Mouse (Mus musculus) kidney, embryonic 15.5 days (tissue): Measurements from ENCODE around the gene Cmtm6. TPM values are rescaled to one million over a fixed set of nuclear protein-coding genes. Genes with fewer than 3 reads are reported as not detected.
A peak's percentile ranks its signal among the peaks of the same experiment; 100 is the strongest.

Experiments
- ATAC-seq: fragments of 200-750 bp; cut with Nextera tagmentation; replicated peaks from 2 replicates; pipeline ENCODE4 v1.8.0; 2017; ENCODE audit warnings: moderate TSS enrichment; ENCODE audit not compliant: low FRiP score
- H3K27ac ChIP-seq: fragments of 300-500 bp; sonication (generic); 2 replicates; pipeline ENCODE4 v1.5.1; 2015; ENCODE audit warnings: mild to moderate bottlenecking, inconsistent platforms
- H3K27me3 ChIP-seq: fragments of 300-500 bp; sonication (generic); 2 replicates; pipeline ENCODE4 v1.6.1; 2015; ENCODE audit warnings: inconsistent platforms
- H3K36me3 ChIP-seq: fragments of 300-500 bp; sonication (generic); 2 replicates; pipeline ENCODE4 v1.6.1; 2015; ENCODE audit warnings: inconsistent platforms
- H3K4me1 ChIP-seq: fragments of 300-500 bp; sonication (generic); 2 replicates; pipeline ENCODE4 v1.6.1; 2015; ENCODE audit warnings: inconsistent platforms
- H3K4me2 ChIP-seq: fragments of 300-500 bp; sonication (generic); 2 replicates; pipeline ENCODE4 v1.6.1; 2015; ENCODE audit warnings: moderate library complexity, mild to moderate bottlenecking, inconsistent platforms
- H3K4me3 ChIP-seq: fragments of 300-500 bp; sonication (generic); replicated peaks from 2 replicates; pipeline ENCODE4 v1.5.1; 2015; ENCODE audit warnings: mild to moderate bottlenecking, inconsistent platforms
- H3K9ac ChIP-seq: fragments of 300-500 bp; sonication (generic); 2 replicates; pipeline ENCODE4 v1.6.1; 2015; ENCODE audit warnings: mild to moderate bottlenecking, inconsistent platforms
- H3K9me3 ChIP-seq: fragments of 300-500 bp; sonication (generic); replicated peaks from 2 replicates; pipeline ENCODE4 v1.6.1; 2016; ENCODE audit warnings: inconsistent platforms
- WGBS: fragments of 180-500 bp; shearing (Covaris S2); methylation state at CpG from one replicate; pipeline ENCODE4 v1.1.7; 2015; ENCODE audit warnings: mixed read lengths; 5-methylcytosine and 5-hydroxymethylcytosine counted together
- polyA plus RNA-seq: library from polyadenylated mRNA; unstranded; fragments of >200 nt; fragmentation: Nextera tagmentation; extraction: Ambion mirVana; gene quantifications from 2 replicates; pipeline ENCODE4 v1.2.1, GENCODE M21; 2015

Cmtm6 gene
- polyA plus RNA-seq, 1 experiment from 2014 or later: 56.3 TPM

DNA sequence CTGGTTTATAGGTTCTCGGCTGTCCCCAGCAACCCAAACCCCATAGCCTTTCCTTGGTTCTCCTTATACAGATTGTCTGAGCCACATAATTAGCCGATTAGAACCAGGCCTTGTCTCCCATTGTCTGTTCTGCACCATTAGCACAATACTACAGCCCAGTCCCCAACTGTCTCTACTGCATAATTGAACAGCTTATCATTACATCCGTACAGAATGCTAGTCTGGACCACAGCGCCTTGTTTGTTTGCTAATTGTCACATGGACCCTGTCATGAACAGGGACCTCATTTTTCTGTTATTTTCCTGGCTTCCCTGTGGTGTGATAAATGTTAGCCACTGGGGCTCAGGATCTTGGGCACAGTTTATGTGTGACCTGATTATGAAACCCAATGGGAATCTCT is 29.0 kb downstream of the Cmtm6 start:
- H3K9me3 ChIP-seq: no peaks in the 10 kb centered on the region
- H3K27me3 ChIP-seq: no peaks in the 10 kb centered on the region
- peaks cover 5% of the 10 kb centered on the region for H3K4me1 ChIP-seq
- 88% methylated on average over 4 of the region's 4 CpGs for WGBS
- H3K36me3 ChIP-seq: peaks cover 45% of the 10 kb centered on the region
- H3K27ac ChIP-seq: 0 out of 2 replicates have a peak overlapping the region, but pooled peaks have one; percentile 18
- H3K4me3 ChIP-seq: no peak overlapping the region
- no peak overlapping the region for H3K9ac ChIP-seq
- no peak for ATAC-seq
- H3K4me2 ChIP-seq: no peak overlapping the region

- Histone ChIP-seq H3K36me3 (peaks cover 41% of the 10 kb centered on the region), H3K9me3 (no peaks in the 10 kb centered on the region), H3K4me3 (no peak overlapping the region), H3K4me2 (no peak overlapping the region), H3K4me1 (peaks cover 5% of the 10 kb centered on the region), H3K27ac (no peak overlapping the region), H3K9ac (no peak overlapping the region), H3K27me3 (no peaks in the 10 kb centered on the region)
- WGBS: 90% methylated on average over 5 of the region's 5 CpGs
- no peak for ATAC-seq
These were observed 29.4 kb downstream of the Cmtm6 start for GRCm38 (mm10) chr9:114760353-114760752.

DNA sequence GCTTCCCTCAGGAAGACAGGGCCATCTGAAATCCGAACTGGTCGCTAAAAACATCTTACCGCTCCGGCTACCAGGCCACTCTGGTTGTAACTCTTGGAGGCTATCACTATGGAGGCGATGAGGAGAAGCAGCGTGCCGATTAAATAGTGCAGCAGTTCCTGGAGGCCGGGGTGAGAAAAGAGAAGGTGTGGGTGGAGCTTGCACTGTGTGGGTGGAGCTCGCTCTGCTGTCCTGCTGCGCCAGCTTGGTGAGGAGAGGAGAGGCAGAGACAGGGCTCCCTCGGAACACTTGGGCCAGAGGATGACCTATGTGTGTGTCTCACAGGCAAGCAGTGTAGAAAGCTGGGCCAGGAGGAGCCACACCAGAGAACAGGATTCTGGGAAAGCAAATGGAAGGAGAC is 30.9 kb downstream of the Cmtm6 start:
- 72% methylated on average over 11 of the region's 11 CpGs for WGBS
- H3K27ac ChIP-seq: no peak overlapping the region
- H3K4me1 ChIP-seq: peaks cover 9% of the 10 kb centered on the region
- peaks cover 38% of the 10 kb centered on the region for H3K36me3 ChIP-seq
- H3K9ac ChIP-seq: no peak overlapping the region
- ATAC-seq: no peak
- no peak overlapping the region for H3K4me2 ChIP-seq
- H3K9me3 ChIP-seq: no peaks in the 10 kb centered on the region
- no peak overlapping the region for H3K4me3 ChIP-seq
- no peaks in the 10 kb centered on the region for H3K27me3 ChIP-seq

DNA sequence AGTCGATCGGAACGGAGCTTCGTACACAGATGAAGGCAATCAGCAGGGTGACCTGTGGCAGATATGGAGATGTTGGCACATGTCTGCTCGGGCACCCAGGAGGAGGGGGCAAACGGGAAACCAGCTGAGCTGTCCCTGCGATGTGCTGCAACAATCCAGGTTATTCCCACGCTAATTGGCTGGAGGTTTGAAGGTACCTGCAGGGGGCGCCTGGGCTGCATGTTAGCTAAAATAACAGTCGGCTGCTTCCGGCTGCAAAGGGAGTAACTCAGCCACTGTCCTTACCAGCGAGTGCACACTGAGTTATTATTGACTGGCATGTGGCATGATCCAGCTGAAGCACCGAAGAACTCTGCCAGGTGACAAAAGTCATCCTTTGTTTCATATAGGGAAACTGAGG is 32.4 kb downstream of the Cmtm6 start:
- H3K27ac ChIP-seq: no peak overlapping the region
- no peaks in the 10 kb centered on the region for H3K27me3 ChIP-seq
- ATAC-seq: no peak
- H3K4me3 ChIP-seq: no peak overlapping the region
- H3K4me2 ChIP-seq: no peak overlapping the region
- no peak overlapping the region for H3K9ac ChIP-seq
- WGBS: 70% methylated on average over 13 of the region's 13 CpGs
- H3K4me1 ChIP-seq: peaks cover 23% of the 10 kb centered on the region
- H3K36me3 ChIP-seq: peaks cover 31% of the 10 kb centered on the region
- H3K9me3 ChIP-seq: no peaks in the 10 kb centered on the region

DNA sequence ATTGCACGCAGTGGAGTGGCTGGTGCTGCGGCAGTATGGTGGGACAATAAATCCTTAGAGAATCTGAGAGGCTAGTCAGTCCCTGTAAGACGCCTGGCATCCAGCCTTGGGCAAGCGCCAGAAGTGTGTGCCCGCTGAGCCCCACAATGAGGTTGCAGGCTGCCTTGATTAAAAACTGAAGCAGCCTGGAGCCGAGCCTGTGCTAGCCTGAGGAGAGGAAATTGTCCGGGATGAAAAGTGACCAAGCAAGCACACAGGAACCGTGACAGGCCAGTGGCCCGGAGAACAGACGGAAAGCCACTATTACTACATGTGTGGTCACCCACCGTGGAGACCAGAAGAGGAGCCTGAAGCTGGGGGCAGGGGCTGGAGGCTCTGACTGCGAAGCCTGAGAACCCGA is 36.1 kb downstream of the Cmtm6 start:
- H3K4me2 ChIP-seq: 0 out of 2 replicates have a peak overlapping the region, but pooled peaks have one; percentile 9
- 41% methylated on average over 13 of the region's 13 CpGs for WGBS
- peaks cover 25% of the 10 kb centered on the region for H3K36me3 ChIP-seq
- no peaks in the 10 kb centered on the region for H3K9me3 ChIP-seq
- H3K4me3 ChIP-seq: no peak overlapping the region
- peak overlapping the region; percentile 88 for H3K27ac ChIP-seq
- no peaks in the 10 kb centered on the region for H3K27me3 ChIP-seq
- H3K4me1 ChIP-seq: peaks cover 23% of the 10 kb centered on the region
- H3K9ac ChIP-seq: no peak overlapping the region
- peak; percentile 74 for ATAC-seq

- WGBS: 45% methylated on average over 2 of the region's 2 CpGs
- Histone ChIP-seq H3K27me3 (no peaks in the 10 kb centered on the region), H3K36me3 (peaks cover 26% of the 10 kb centered on the region), H3K4me2 (0 out of 2 replicates have a peak overlapping the region, but pooled peaks have one; percentile 9), H3K9me3 (no peaks in the 10 kb centered on the region), H3K4me3 (no peak overlapping the region), H3K27ac (peak overlapping the region; percentile 88), H3K4me1 (peaks cover 23% of the 10 kb centered on the region), H3K9ac (0 out of 2 replicates have a peak overlapping the region, but pooled peaks have one; percentile 3)
- ATAC-seq: peak; percentile 69
These were observed 36.6 kb downstream of the Cmtm6 start for GRCm38 (mm10) chr9:114767507-114767906.

DNA sequence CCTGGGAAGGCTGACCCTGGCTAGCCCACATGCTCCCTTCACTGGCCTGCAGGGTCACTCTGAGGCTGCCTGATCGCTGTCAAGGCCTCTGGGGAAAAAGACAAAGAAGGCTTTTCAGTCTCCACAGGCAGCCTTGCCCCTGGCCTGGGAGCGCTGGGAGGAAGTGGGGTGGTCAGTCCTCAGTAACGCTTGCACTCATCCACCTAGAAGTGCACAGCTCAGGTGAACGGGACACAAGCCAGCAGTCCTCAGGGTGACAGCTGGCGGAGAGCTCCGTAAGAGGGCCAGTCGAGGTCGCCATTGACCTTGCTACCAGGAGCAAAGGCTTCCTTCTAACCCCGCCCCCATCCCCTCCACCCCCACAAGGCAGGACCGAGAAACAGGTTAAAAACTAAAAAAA is 37.1 kb downstream of the Cmtm6 start:
- H3K4me2 ChIP-seq: no peak overlapping the region
- H3K4me1 ChIP-seq: peaks cover 23% of the 10 kb centered on the region
- H3K27me3 ChIP-seq: no peaks in the 10 kb centered on the region
- peak overlapping the region; percentile 88 for H3K27ac ChIP-seq
- no peaks in the 10 kb centered on the region for H3K9me3 ChIP-seq
- peaks cover 23% of the 10 kb centered on the region for H3K36me3 ChIP-seq
- ATAC-seq: peak; percentile 28
- H3K4me3 ChIP-seq: no peak overlapping the region
- H3K9ac ChIP-seq: 0 out of 2 replicates have a peak overlapping the region, but pooled peaks have one; percentile 3
- 42% methylated on average over 10 of the region's 10 CpGs for WGBS

- H3K4me3 ChIP-seq: no peak overlapping the region
- H3K9me3 ChIP-seq: no peaks in the 10 kb centered on the region
- no peak overlapping the region for H3K27ac ChIP-seq
- ATAC-seq: no peak
- H3K4me2 ChIP-seq: no peak overlapping the region
- no peak overlapping the region for H3K9ac ChIP-seq
- peaks cover 36% of the 10 kb centered on the region for H3K4me1 ChIP-seq
- no peaks in the 10 kb centered on the region for H3K27me3 ChIP-seq
- 91% methylated on average over 4 of the region's 4 CpGs for WGBS
- H3K36me3 ChIP-seq: peaks cover 22% of the 10 kb centered on the region
These were observed 39.3 kb downstream of the Cmtm6 start for GRCm38 (mm10) chr9:114770224-114770623.

GRCm38 (mm10) chr9:114771565-114771964 is 40.6 kb downstream of the Cmtm6 start:
- H3K9me3 ChIP-seq: no peaks in the 10 kb centered on the region
- no peak for ATAC-seq

DNA sequence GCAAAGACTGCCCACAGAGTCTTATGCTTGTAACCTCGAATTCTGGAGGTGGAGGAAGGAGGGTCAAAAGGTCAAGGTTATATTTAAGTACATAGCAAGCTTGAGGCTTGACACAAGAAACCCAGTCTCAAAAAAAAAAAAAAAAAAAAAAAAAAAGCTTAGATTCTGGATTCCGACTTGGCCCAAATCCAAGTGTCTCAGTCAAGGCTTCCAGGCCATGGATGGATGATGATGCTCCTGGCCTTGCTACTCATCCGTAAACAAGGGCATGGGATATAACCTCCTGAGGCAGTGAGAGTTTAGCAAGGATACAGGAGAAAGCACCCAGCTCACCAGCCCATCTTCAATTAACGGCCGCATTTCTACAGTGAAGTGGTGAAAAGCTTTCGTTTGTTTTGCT is 43.7 kb downstream of the Cmtm6 start:
- Histone ChIP-seq H3K36me3 (peaks cover 17% of the 10 kb centered on the region), H3K4me1 (peaks cover 42% of the 10 kb centered on the region), H3K4me2 (no peak overlapping the region), H3K9ac (no peak overlapping the region), H3K27ac (peak overlapping the region; percentile 64), H3K27me3 (no peaks in the 10 kb centered on the region), H3K4me3 (no peak overlapping the region), H3K9me3 (no peaks in the 10 kb centered on the region)
- no peak; the same call in 1 of the 2 replicates for ATAC-seq
- 50% methylated on average over 6 of the region's 6 CpGs for WGBS

More at GRCm38 (mm10) chr9:114771565-114771964, 40.6 kb downstream of the Cmtm6 start:
- no peaks in the 10 kb centered on the region for H3K27me3 ChIP-seq
- peaks cover 47% of the 10 kb centered on the region for H3K4me1 ChIP-seq
- no peak overlapping the region for H3K9ac ChIP-seq
- no peak overlapping the region for H3K27ac ChIP-seq
- WGBS: 80% methylated on average over 7 of the region's 7 CpGs
- no peak overlapping the region for H3K4me2 ChIP-seq
- no peak overlapping the region for H3K4me3 ChIP-seq
- peaks cover 17% of the 10 kb centered on the region for H3K36me3 ChIP-seq

DNA sequence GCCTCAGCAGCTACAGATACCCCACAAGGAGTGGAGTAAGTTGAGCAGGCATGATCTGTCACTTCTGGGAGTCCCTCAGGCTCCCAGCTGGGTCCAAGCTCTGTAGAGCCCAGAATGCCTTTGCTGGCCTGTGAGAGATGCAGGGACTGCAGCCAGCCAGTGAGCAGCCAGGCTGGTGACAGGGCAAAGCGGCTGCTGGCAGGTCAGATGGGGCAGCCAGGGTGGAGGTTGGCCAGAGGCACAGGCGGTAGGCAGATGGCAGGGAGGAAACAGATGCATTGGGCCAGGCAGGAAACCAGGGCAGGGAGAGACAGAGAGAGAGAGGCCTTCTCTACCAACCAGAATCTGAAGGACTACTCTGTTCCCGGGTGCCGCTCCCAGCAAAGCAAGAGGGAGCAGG is 44.4 kb downstream of the Cmtm6 start:
- H3K27ac ChIP-seq: peak overlapping the region; percentile 64
- peaks cover 14% of the 10 kb centered on the region for H3K36me3 ChIP-seq
- no peak overlapping the region for H3K4me2 ChIP-seq
- no peak overlapping the region for H3K4me3 ChIP-seq
- WGBS: 55% methylated on average over 4 of the region's 4 CpGs
- ATAC-seq: no peak
- peaks cover 48% of the 10 kb centered on the region for H3K4me1 ChIP-seq
- H3K9ac ChIP-seq: no peak overlapping the region
- H3K27me3 ChIP-seq: no peaks in the 10 kb centered on the region
- no peaks in the 10 kb centered on the region for H3K9me3 ChIP-seq

DNA sequence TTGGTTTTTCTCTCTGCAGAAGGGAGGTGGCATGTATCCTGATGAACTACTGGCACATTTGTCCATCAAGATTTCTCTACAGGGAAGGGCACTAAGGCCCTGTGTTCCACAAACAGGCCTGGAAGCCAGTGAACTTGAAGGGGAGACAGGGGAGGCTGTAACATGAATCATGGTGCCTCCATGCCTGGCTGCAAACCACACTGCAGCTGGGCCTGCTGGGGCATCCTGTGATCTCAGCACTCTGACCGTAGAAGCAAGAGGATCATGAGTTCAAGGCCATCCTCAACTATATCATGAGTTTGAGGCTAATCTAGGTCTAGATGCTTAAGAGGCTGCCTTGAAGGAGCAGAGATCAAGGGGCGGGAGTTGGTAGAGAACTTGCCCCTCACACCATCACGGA is 45.4 kb downstream of the Cmtm6 start:
- H3K27me3 ChIP-seq: no peaks in the 10 kb centered on the region
- ATAC-seq: no peak
- no peak overlapping the region for H3K4me3 ChIP-seq
- no peak overlapping the region for H3K4me2 ChIP-seq
- no peak overlapping the region for H3K27ac ChIP-seq
- H3K4me1 ChIP-seq: peaks cover 59% of the 10 kb centered on the region
- H3K36me3 ChIP-seq: peaks cover 12% of the 10 kb centered on the region
- no peaks in the 10 kb centered on the region for H3K9me3 ChIP-seq
- H3K9ac ChIP-seq: no peak overlapping the region
- WGBS: 71% methylated on average over 3 of the region's 3 CpGs
